ENCODE assay signal across 8 mouse cellular contexts in genomic region chr1:184034011-184034557, GRCm38 (mm10). TPM values are rescaled to one million over a fixed set of nuclear protein-coding genes. Genes with fewer than 3 reads are reported as not detected.
DNase-seq lines count a peak whose midpoint lies in the region; ATAC-seq lines count a peak whose summit lies in the region.

Gene 1700056E22Rik, minus strand, starts transcription at chr1:184034301.

- peak within 1 kb of the TSS; percentile 94 for H3K27ac ChIP-seq in lung, embryonic 16.5 days (ENCODE audit: low read length)

- H3K36me3 ChIP-seq in lung, embryonic 16.5 days (ENCODE audit: control insufficient read depth, insufficient read depth, low read length), result no peaks in the 10 kb centered on the region

- WGBS in lung, embryonic 16.5 days, result 0% methylated on average over 38 of the region's 38 CpGs

- peak; percentile 96 to 97 for ATAC-seq in hematopoietic stem cell, adult 5-6 weeks (replicated peaks in 1 of 2; ENCODE audit: insufficient read depth in 1 of 2, low FRiP score in 2 of 2, low TSS enrichment in 1 of 2, low read depth in 1 of 2, poor library complexity in 2 of 2, severe bottlenecking in 2 of 2)
- ATAC-seq in lung, embryonic 16.5 days (ENCODE audit: low read depth), result peak; percentile 98

- peak within 1 kb of the TSS; percentile 73 for H3K4me3 ChIP-seq in lung, embryonic 16.5 days (ENCODE audit: low read length)

- peak; percentile 97 for DNase-seq in MEL-GATA-1-ER (ENCODE audit: extremely low read depth, low read depth)
- DNase-seq in cerebellum, adult 8-10 months, result peak; percentile 96
- peak; percentile 99 for DNase-seq in forelimb bud, embryonic 11.5 days (ENCODE audit: low read depth, low spot score)
- DNase-seq in layer of hippocampus, adult 9-10 months (ENCODE audit: low spot score), result peak; percentile 95
- DNase-seq in ovary, postnatal 10 days (ENCODE audit: low spot score), result peak; percentile 83
- peak; percentile 96 to 100 for DNase-seq in thymus, postnatal 10 days (ENCODE audit: low spot score in 2 of 2)

- no peaks in the 10 kb centered on the region for H3K27me3 ChIP-seq in lung, embryonic 16.5 days (ENCODE audit: control insufficient read depth, insufficient read depth, low read depth, low read length)

- H3K4me1 ChIP-seq in lung, embryonic 16.5 days (replicated peaks; ENCODE audit: control insufficient read depth, insufficient read depth, low read length), result peaks cover 2% of the 10 kb centered on the region; the same call in 1 of the 2 replicates

- H3K9ac ChIP-seq in lung, embryonic 16.5 days (ENCODE audit: low read length), result peak within 1 kb of the TSS; percentile 92

- H3K4me2 ChIP-seq in lung, embryonic 16.5 days (ENCODE audit: low read depth, low read length), result peak within 1 kb of the TSS; percentile 82

- H3K9me3 ChIP-seq in lung, embryonic 16.5 days (ENCODE audit: control insufficient read depth, low read length), result no peaks in the 10 kb centered on the region

RNA-seq across cellular contexts. Expression of gene 1700056E22Rik, which starts in this region (rescaled TPM):
- 0.94 and 3.1 TPM in 2 replicates for total RNA-seq in hematopoietic stem cell, adult 5-6 weeks (2017)
- 0.95 and 1.1 TPM in 2 replicates for polyA plus RNA-seq in lung, embryonic 16.5 days (2015; fragmentation: Nextera tagmentation; extraction: Ambion mirVana)

Comparison
In these comparisons a context has a peak if more than half of its experiments do, and no peak if none do; other contexts are left out.
1. Peak in every context shown above with its lines: DNase-seq, ATAC-seq, H3K4me3 ChIP-seq and H3K27ac ChIP-seq.